Mouse (Mus musculus) neural tube, embryonic 14.5 days (tissue): ENCODE measurements around the gene Lax1. TPM values are rescaled to one million over a fixed set of nuclear protein-coding genes. Genes with fewer than 3 reads are reported as not detected.

Experiments
- ATAC-seq: fragments of 200-750 bp; cut with Nextera tagmentation; 2 replicates; pipeline ENCODE4 v1.8.0; 2017; ENCODE audit warnings: low read depth, mild to moderate bottlenecking, moderate TSS enrichment, moderate library complexity
- H3K27ac ChIP-seq: fragments of 300-500 bp; sonication (generic); 2 replicates; pipeline ENCODE4 v1.5.1; 2014; ENCODE audit warnings: low read depth, mild to moderate bottlenecking, control low read depth, low read length, moderate library complexity, mixed read lengths
- H3K27me3 ChIP-seq: fragments of 300-500 bp; sonication (generic); 2 replicates; pipeline ENCODE4 v1.6.1; 2014; ENCODE audit warnings: low read length; ENCODE audit not compliant: control insufficient read depth, insufficient read depth
- H3K36me3 ChIP-seq: fragments of 300-500 bp; sonication (generic); 2 replicates; pipeline ENCODE4 v1.6.1; 2014; ENCODE audit warnings: low read length, mixed read lengths; ENCODE audit not compliant: control insufficient read depth, insufficient read depth
- H3K4me1 ChIP-seq: fragments of 300-500 bp; sonication (generic); 2 replicates; pipeline ENCODE4 v1.6.1; 2014; ENCODE audit warnings: low read length; ENCODE audit not compliant: control insufficient read depth, insufficient read depth
- H3K4me2 ChIP-seq: fragments of 300-500 bp; sonication (generic); 2 replicates; pipeline ENCODE4 v1.6.1; 2014; ENCODE audit warnings: mild to moderate bottlenecking, low read depth, low read length, control low read depth
- H3K4me3 ChIP-seq: fragments of 300-500 bp; sonication (generic); 2 replicates; pipeline ENCODE4 v1.5.1; 2014; ENCODE audit warnings: low read depth, low read length, control low read depth, mixed read lengths
- H3K9ac ChIP-seq: fragments of 300-500 bp; sonication (generic); replicated peaks from 2 replicates; pipeline ENCODE4 v1.6.1; 2014; ENCODE audit warnings: low read depth, mild to moderate bottlenecking, control low read depth, low read length, mixed read lengths
- H3K9me3 ChIP-seq: fragments of 300-500 bp; sonication (generic); 2 replicates; pipeline ENCODE4 v1.6.1; 2016; ENCODE audit warnings: low read length; ENCODE audit not compliant: control insufficient read depth
- WGBS: fragments of 180-500 bp; shearing (Covaris S2); extraction: QIAGEN DNeasy Blood & Tissue Kit; methylation state at CpG from one replicate; pipeline ENCODE4 v1.1.7; 2014; 5-methylcytosine and 5-hydroxymethylcytosine counted together
- polyA plus RNA-seq: library from polyadenylated mRNA; unstranded; fragments of >200 nt; fragmentation: Nextera tagmentation; extraction: Ambion mirVana; gene quantifications from 2 replicates; pipeline ENCODE4 v1.2.1, GENCODE M21; 2014

Gene Lax1
- polyA plus RNA-seq, 1 experiment from 2014 or later, result 0.15 TPM

GRCm38 (mm10) chr1:133694876-133695275, 5.0 kb upstream of the Lax1 start:
- Histone ChIP-seq H3K4me3 (no peak overlapping the region), H3K4me1 (no peaks in the 10 kb centered on the region), H3K4me2 (no peak overlapping the region), H3K27me3 (no peaks in the 10 kb centered on the region), H3K27ac (no peak overlapping the region), H3K9me3 (no peaks in the 10 kb centered on the region), H3K36me3 (no peaks in the 10 kb centered on the region), H3K9ac (no peak overlapping the region)
- WGBS, result 94% methylated on average over 1 of the region's 1 CpGs
- no peak for ATAC-seq

DNA sequence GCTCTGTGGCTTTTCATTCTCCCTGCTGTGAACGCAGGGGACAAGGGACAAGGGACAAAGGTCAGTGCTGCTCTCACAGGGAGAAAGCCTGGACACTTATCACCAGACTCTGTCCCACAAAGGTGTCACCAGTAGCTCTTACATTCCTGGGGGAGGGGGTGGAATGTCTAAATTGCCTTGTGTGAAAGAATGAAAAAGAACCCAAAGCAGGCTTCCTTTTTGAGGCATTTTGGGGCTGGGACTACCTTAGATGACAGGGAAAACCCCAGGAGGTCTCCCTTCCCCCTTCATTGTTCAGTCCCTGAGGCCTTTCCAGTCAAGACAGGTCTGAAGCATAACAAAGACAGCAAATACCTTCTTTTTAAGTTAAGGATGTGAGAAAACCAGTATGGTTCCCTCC, 4.4 kb upstream of the Lax1 start:
- Histone ChIP-seq H3K27me3 (no peaks in the 10 kb centered on the region), H3K9ac (no peak overlapping the region), H3K27ac (no peak overlapping the region), H3K9me3 (no peaks in the 10 kb centered on the region), H3K36me3 (no peaks in the 10 kb centered on the region), H3K4me3 (no peak overlapping the region), H3K4me1 (no peaks in the 10 kb centered on the region), H3K4me2 (no peak overlapping the region)
- WGBS, result 6% methylated on average over 1 of the region's 1 CpGs
- ATAC-seq, result no peak

GRCm38 (mm10) chr1:133693536-133694114, 3.7 kb upstream of the Lax1 start:
- Histone ChIP-seq H3K36me3 (no peaks in the 10 kb centered on the region), H3K27me3 (no peaks in the 10 kb centered on the region), H3K9me3 (no peaks in the 10 kb centered on the region), H3K4me1 (no peaks in the 10 kb centered on the region), H3K4me3 (no peak overlapping the region), H3K4me2 (no peak overlapping the region), H3K27ac (no peak overlapping the region), H3K9ac (no peak overlapping the region)
- 74% methylated on average over 11 of the region's 11 CpGs for WGBS
- no peak for ATAC-seq

DNA sequence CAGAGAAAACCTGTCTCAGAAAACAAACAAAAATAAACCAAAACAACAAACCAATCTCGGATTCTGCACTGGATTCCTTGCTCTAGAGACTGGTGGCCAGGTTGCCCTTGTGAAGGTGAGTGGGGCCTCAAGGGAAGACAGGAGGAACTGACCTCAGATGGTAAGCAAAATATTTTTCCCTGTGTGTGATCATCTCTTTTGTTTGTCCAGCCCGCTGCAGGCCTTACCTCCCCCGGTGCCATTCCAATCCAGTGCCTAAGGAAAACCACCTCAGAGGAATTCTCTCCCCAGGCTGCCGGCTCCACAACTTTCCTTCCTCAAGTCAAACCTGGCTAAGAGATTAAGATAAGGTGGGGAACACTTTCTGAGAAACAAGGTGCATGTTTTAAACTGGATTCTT, 2.3 kb upstream of the Lax1 start:
- WGBS, result 57% methylated on average over 4 of the region's 4 CpGs
- Histone ChIP-seq H3K4me1 (no peaks in the 10 kb centered on the region), H3K9me3 (no peaks in the 10 kb centered on the region), H3K9ac (no peak overlapping the region), H3K27me3 (no peaks in the 10 kb centered on the region), H3K27ac (no peak overlapping the region), H3K36me3 (no peaks in the 10 kb centered on the region), H3K4me2 (no peak overlapping the region), H3K4me3 (no peak overlapping the region)
- no peak for ATAC-seq

DNA sequence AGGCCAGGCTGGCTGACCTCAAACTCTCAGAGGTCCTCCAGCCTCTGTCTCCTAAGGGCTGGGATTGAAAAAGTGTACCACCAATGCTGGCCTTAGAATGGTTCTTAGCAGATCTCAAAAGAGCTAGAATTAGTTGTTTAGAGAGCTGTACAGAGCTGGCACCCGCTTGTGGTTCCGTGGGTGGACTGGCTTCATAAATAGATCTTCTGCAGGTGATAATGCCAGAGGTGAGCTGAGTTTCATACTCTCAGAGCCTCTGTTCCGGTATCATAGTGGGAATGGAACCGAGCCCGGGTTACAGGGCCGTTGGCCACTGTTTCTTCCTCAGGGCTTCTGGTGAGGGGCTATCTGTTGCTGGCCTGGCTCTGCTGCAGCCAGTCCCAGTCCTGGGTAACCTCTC, 1.1 kb upstream of the Lax1 start:
- Histone ChIP-seq H3K4me3 (no peak overlapping the region), H3K36me3 (no peaks in the 10 kb centered on the region), H3K27me3 (no peaks in the 10 kb centered on the region), H3K27ac (no peak overlapping the region), H3K9ac (no peak overlapping the region), H3K9me3 (no peaks in the 10 kb centered on the region), H3K4me1 (no peaks in the 10 kb centered on the region), H3K4me2 (no peak overlapping the region)
- ATAC-seq, result no peak
- 95% methylated on average over 6 of the region's 6 CpGs for WGBS

DNA sequence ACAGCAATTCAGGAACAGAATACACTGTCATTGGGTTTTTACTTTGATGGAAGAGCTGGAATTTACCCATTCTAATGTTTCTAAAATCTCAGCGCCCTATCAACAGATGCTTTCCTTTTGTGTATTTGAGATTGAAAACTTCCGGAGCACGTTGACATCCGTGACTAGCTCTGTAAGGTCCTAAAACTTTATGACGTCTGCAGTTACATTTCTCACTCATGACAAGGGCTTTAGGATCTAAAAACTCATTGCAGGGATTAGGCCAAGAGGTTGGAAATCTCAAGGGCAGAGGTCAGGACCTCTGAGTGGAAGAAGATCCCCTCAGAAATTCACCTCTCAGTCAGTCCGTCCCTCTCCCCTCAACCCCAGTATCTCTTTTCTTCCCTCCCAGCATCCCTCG, 1.6 kb downstream of the Lax1 start:
- ATAC-seq, result no peak
- H3K9ac ChIP-seq, result no peak overlapping the region
- 69% methylated on average over 7 of the region's 7 CpGs for WGBS

GRCm38 (mm10) chr1:133685749-133686519, 4.0 kb downstream of the Lax1 start:
- 87% methylated on average over 10 of the region's 10 CpGs for WGBS
- H3K4me3 ChIP-seq, result no peak overlapping the region
- ATAC-seq, result no peak
- no peak overlapping the region for H3K27ac ChIP-seq
- H3K27me3 ChIP-seq, result no peaks in the 10 kb centered on the region
- no peaks in the 10 kb centered on the region for H3K4me1 ChIP-seq
- no peak overlapping the region for H3K9ac ChIP-seq
- no peak overlapping the region for H3K4me2 ChIP-seq
- H3K9me3 ChIP-seq, result no peaks in the 10 kb centered on the region
- H3K36me3 ChIP-seq, result no peaks in the 10 kb centered on the region

More for the DNA sequence above, 1.6 kb downstream of the Lax1 start:
- no peak overlapping the region for H3K4me3 ChIP-seq
- no peaks in the 10 kb centered on the region for H3K9me3 ChIP-seq
- no peaks in the 10 kb centered on the region for H3K4me1 ChIP-seq
- H3K4me2 ChIP-seq, result no peak overlapping the region
- H3K27me3 ChIP-seq, result no peaks in the 10 kb centered on the region
- no peaks in the 10 kb centered on the region for H3K36me3 ChIP-seq
- no peak overlapping the region for H3K27ac ChIP-seq

DNA sequence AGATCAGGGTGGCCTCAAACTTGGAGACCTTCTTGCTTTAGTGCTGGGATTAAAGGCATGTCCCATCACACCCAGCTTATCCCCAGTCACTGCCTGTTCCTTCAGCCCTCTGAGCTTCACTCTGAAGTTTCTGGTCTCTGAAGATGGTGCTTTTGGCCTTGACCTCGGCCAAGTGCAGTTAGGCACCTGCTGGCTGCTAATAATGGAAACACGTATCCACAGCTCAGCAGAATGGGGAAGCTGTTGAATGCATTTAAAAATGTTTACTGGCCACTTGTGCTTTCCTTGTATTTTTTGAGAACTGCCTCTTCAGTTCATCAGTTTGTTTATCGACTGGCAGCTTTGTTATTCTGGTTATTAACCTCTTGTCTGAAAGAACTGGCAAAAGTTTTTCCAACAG, 18.1 kb downstream of the Lax1 start:
- H3K4me2 ChIP-seq, result no peak overlapping the region
- WGBS, result 87% methylated on average over 3 of the region's 3 CpGs
- H3K9me3 ChIP-seq, result no peaks in the 10 kb centered on the region
- no peak overlapping the region for H3K4me3 ChIP-seq
- ATAC-seq, result no peak
- H3K36me3 ChIP-seq, result no peaks in the 10 kb centered on the region
- H3K9ac ChIP-seq, result no peak overlapping the region
- no peaks in the 10 kb centered on the region for H3K27me3 ChIP-seq
- no peaks in the 10 kb centered on the region for H3K4me1 ChIP-seq
- H3K27ac ChIP-seq, result no peak overlapping the region

DNA sequence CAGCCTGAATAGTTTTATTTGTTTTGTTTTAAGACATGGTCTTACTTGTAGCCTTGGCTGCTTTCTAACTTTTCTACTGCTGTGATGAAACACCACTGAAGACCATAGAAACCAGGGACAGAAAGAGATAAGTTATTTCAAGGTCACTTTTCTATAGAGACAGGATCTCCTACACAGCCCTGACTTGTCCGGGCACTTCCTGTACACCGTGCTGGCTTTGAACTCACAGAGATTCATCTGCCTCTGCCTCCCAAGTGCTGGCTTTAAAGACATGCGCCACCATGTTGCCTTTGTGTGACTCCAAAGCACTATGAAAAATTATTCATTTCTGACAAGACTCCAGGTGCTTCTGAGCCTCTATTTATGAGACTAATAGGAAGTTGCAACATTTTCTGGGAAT, 18.6 kb downstream of the Lax1 start:
- H3K36me3 ChIP-seq, result no peaks in the 10 kb centered on the region
- 95% methylated on average over 3 of the region's 3 CpGs for WGBS
- no peaks in the 10 kb centered on the region for H3K9me3 ChIP-seq
- ATAC-seq, result no peak
- H3K4me1 ChIP-seq, result no peaks in the 10 kb centered on the region
- no peak overlapping the region for H3K4me2 ChIP-seq
- no peak overlapping the region for H3K9ac ChIP-seq
- no peak overlapping the region for H3K27ac ChIP-seq
- H3K27me3 ChIP-seq, result no peaks in the 10 kb centered on the region
- no peak overlapping the region for H3K4me3 ChIP-seq
